Mouse (Mus musculus): ENCODE measurements around the gene Duxf3. TPM values are rescaled to one million over a fixed set of nuclear protein-coding genes. Genes with fewer than 3 reads are reported as not detected.
"Not testable (repeated sequence)": the region's sequence is repeated elsewhere in the genome, so short reads cannot be mapped to it uniquely, and the experiment has no call there.

The Duxf3 gene
- total RNA-seq, 1 experiment from 2014 or later, result 0.47 TPM

DNA sequence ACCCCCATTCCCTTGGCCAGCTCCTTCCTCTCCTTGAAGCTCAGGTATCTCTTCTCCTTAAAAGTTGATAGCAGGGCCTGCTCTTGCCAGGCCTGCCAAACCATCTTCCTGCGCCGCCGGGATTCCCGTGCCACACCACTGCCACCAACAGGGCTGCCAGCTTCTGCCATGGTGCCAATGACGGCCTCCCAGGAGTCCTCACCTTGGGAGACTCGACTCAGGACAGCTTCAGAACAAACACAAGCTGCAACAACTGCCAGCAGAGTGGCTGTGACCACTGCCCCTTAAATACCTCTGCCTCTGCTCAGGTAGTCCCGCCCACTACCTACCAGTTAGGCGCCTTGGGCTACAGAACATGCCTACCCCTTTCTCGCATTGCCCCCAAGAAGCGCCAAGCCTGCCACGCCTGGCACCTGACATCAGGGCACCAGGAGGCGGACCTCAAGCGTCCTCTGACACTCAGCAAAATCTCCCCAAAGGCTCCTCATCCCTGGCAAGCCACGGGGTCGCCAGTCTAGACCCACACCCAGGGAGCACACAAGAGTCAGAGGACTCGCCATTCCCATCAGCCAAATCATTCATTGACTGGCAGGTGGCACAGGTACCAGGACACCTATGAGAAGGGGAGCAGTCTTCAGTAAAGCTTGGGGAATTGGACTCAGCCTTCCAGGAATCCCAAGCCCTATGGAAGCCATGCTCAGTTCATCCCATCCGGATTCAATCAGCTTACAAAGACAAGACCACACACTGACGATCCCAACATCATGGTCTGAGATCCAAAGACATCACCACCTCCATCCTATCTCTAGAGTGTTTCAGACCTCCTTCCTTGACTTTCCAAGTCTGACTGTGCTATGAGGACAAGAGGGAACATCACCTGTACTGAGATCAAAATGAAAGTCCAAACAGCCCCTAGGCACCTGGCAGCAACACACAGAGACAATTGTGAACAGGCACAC is 7.4 kb downstream of the Duxf3 start, which contains the start of gene AW822073:
Gene AW822073 (minus strand): TSS at position 104 of the 959 bp plus-strand sequence.
- ATAC-seq (ENCODE audit: extremely low read depth, insufficient number of reproducible peaks, low FRiP score, poor library complexity, severe bottlenecking), result not testable (repeated sequence)

DNA sequence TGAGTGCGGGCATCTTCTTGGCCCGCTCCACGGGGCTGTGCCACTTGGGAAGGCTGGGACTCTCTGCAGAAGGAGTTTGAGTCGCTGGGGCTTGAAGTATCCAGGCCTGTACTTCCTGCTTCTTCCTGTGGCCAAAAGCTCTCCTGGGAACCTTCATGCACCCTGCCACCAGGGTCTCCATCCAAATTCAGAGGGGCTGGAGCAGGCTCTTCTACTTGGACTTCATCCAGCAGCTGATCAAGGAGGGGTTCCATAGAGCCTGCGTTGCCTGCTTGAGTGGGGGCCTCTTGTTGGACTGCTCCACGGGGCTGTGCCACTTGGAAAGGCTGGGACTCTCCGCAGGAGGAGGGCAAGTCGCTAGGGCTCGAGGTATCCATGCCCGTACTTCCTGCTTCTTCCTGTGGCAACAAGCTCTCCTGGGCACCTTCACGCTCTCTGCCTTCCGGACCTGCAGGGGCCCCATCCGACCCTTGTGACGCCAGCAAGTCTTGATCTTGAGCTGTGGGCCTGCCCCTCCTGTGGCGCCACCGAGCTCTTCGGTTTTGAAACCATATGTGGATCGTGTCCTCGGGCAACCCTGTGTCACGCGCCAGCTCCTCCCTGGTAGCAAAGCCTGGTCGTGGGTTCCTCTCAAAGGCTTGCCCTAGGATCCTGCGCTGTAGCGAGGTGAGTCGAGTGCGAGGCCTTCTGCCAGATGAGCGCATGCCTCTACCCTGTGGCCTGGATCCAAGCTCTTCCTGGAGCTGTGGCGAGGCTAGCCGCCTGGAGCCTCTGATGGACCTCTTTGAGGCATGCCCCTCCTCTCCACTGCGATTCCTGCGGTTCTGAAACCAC is 8.3 kb downstream of the Duxf3 start:
- not testable (repeated sequence) for ATAC-seq (ENCODE audit: extremely low read depth, insufficient number of reproducible peaks, low FRiP score, poor library complexity, severe bottlenecking)

GRCm38 (mm10) chr10:58223161-58223560 is 9.3 kb downstream of the Duxf3 start:
- ATAC-seq (ENCODE audit: extremely low read depth, insufficient number of reproducible peaks, low FRiP score, poor library complexity, severe bottlenecking), result not testable (repeated sequence)

DNA sequence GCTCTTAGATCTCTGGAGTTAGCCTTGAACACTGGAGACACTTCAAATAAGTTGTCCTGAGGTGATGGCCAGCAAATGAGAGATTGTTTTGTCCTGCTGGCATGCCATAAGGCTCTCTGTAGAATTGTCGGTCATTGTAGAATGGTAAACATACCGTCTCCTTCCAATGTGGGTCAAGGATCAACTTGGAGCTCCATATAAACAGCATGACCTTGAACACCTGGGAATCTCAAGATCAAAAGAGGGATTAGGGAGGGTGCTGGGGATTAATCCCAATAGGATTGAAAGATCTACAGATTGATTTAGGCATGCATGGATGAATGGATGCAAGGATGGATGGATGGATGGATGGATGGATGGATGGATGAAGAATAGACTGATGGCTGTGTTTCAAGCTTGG is 10.9 kb downstream of the Duxf3 start:
- ATAC-seq (ENCODE audit: extremely low read depth, insufficient number of reproducible peaks, low FRiP score, poor library complexity, severe bottlenecking), result not testable (repeated sequence)

DNA sequence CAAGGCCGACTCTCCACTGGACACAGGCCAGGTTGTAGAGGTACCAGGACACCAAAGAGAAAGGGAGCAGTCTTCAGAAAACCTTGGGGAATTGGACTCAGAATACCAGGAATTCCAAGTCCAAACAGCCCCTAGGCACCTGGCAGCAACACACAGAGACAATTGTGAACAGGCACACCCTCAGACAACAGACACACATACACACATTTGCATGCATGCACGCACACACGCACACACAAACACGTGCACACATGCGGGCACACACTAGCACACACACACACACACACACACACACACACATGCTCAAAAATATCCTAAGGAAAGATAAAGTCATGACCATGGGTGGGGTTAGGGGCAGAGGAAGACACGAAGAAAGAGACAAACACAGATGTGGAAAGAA is 11.7 kb downstream of the Duxf3 start:
- no peak for ATAC-seq (ENCODE audit: extremely low read depth, insufficient number of reproducible peaks, low FRiP score, poor library complexity, severe bottlenecking)

DNA sequence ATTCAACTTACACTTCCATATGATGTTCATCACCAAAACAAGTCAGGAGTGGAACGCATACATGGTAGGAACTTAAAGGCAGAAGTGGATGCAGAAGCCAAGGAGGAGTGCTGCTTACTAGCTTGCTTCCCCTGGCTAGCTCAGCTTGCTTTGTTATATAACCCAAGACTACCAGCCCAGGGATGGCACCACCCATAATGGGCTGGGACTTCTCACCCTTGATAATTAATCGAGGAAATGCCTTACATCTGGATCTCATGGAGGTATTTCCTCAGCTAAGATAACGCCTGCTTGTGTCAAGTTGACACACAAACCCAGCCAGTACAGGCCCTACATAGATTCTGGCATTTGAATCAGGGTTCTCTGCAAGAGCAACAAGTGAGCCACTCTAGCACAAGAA is 15.1 kb downstream of the Duxf3 start:
- ATAC-seq (ENCODE audit: extremely low read depth, insufficient number of reproducible peaks, low FRiP score, poor library complexity, severe bottlenecking), result no peak

DNA sequence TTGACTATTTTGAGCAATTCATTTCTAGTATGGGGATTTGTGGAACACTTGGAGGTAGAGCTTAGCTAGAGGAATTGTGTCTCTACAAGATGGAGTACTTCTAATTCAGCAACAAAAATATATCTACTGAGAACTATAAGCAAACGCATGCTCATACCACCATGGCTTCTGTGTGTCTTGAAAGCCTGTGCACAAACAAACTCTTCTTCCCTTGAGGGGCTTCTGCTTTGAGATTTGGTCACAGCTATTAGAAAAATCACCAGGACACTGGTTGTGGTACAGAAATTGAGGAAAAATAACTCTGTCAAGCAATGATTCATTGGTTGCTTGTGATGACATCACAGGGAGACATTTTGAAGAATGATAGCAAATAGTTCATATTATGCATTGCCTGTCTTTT is 17.1 kb downstream of the Duxf3 start:
- no peak for ATAC-seq (ENCODE audit: extremely low read depth, insufficient number of reproducible peaks, low FRiP score, poor library complexity, severe bottlenecking)

- no peak for ATAC-seq (ENCODE audit: extremely low read depth, insufficient number of reproducible peaks, low FRiP score, poor library complexity, severe bottlenecking)
These were observed 17.5 kb downstream of the Duxf3 start for GRCm38 (mm10) chr10:58214934-58215333.

- ATAC-seq (ENCODE audit: extremely low read depth, insufficient number of reproducible peaks, low FRiP score, poor library complexity, severe bottlenecking), result no peak
These were observed 18.0 kb downstream of the Duxf3 start for GRCm38 (mm10) chr10:58214497-58214896.

DNA sequence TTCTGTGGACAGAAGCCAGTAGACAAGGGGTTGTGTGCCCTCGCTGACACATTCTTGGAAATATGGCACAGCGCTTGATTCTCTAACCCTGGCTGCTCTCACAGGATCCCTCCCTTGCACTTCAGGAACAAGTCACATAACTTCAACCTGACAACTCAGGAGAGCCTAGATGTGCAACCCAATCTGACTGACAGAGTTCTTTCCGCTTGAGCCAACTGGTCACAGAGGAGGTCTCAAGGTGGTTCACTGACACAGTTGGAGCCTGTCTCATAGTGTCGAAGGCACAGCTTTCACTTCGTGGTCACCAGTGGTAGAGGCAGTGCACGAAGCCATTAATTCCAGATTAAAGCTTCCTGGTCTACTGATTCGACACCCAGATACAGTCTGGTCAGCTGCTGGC is 20.2 kb downstream of the Duxf3 start:
- no peak for ATAC-seq (ENCODE audit: extremely low read depth, insufficient number of reproducible peaks, low FRiP score, poor library complexity, severe bottlenecking)

DNA sequence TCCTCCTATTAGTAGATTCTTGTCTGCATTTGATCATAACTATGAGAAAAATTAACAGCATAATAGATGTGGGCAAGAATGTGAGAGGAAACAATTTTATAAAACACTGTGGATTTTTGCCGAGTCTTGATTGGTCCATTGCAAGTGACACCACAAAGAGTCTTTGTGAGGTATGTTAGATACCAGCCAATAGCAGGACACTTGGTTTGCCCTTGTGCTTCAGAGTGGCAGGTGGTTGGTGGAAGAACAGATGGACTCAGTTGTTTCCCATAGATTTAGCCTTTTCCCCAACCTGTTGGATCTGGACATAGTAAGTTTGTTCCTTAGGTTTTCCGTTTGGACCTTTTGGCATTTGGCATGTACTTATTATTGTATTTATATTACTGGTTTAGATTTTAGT is 21.3 kb downstream of the Duxf3 start:
- ATAC-seq (ENCODE audit: extremely low read depth, insufficient number of reproducible peaks, low FRiP score, poor library complexity, severe bottlenecking), result no peak

- ATAC-seq (ENCODE audit: extremely low read depth, insufficient number of reproducible peaks, low FRiP score, poor library complexity, severe bottlenecking), result 0 out of 2 replicates have a peak, but pooled peaks have one; percentile 8
These were observed 22.0 kb downstream of the Duxf3 start for GRCm38 (mm10) chr10:58210514-58210913.

DNA sequence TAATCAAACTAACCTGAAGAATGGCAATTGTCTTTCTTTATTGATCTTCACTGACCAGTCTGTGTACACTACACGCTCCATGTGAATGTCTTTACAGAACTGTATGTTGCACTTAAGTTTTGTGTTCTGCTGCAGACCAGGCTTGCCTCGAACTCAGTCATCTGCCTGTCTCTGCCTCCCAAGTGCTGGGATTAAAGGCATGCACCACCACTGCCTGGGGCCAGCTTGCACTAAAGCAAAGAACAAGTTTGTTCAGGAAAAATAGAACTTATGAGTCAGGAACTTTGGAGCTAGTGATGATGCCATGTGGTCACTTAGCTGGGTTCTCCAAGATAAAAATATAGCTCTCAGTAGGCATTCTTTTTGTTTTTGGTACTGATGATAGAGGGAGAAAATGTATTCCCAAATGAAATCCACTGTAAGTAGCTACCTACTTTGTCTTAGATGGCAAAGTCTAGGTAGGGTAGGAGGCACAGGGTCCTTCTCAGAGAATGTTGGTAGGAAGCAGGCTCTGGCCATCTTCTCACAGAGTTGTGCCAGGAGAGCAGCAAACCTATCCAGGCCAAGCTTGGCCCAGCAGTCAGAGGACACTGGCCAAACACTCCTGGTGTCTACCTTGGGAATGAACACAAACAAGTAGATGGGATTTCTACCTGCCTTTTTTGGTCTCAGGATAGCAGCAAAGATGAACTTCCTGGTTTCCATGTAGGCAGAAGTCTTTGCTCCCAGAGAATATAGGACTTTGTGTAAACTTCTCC is 22.6 kb downstream of the Duxf3 start:
- ATAC-seq (ENCODE audit: extremely low read depth, insufficient number of reproducible peaks, low FRiP score, poor library complexity, severe bottlenecking), result no peak

DNA sequence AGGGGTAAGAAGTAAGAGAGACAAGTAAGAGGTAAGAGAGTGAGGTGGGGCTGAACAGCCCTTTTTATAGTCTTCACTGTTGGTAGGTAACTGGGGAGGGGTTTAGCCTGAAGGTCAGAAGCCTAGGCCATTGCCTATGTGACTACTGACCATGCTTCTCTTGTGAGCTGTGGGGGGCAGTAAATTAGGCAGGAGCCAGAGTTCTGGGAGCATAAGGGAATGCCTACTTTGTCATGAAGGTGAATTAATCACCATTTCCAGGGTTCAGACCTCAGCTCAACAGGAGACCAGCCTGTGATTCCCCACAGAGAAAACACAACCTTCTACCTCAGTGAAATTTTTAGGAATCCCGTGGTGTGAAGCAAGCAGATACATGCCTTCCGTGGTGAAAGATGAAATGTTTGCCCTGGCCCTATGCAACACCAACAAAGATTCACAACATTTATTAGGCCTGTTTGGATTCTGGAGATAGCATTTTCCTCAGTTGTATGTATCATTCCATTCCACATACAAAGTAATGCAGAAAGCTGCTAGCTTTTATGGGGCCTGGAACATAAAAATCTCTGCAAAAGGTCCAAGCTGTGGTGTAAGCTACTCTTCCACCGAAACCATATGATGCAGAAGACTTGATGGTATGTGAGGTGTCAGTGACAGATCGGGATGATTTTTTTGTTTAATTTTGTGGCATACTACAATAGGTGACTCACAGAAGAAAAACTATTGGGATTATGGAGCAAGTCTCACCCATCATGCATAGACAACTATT is 25.7 kb downstream of the Duxf3 start:
- ATAC-seq (ENCODE audit: extremely low read depth, insufficient number of reproducible peaks, low FRiP score, poor library complexity, severe bottlenecking), result no peak

DNA sequence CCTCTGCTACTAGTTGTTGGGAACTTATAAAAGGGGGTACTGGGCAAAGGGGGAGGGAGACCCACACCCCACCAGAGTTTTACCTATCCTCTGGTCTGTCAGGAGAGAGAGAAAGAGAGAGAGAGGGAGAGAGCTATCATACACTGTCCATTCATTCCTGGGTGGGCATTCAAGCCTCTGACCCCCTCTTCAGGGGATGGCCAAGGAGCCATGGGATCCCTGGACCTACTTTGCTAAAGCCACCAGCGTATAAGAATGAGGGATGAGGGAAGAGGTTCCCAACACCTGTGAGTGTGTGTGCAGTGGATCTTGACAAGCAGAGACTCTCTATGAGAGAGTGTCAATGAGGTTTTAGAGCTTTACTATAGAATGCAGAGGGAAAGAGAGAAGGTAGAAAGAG is 26.5 kb downstream of the Duxf3 start:
- no peak for ATAC-seq (ENCODE audit: extremely low read depth, insufficient number of reproducible peaks, low FRiP score, poor library complexity, severe bottlenecking)
